Mouse (Mus musculus) cerebellum, adult (tissue): ENCODE measurements around the gene 1500015O10Rik.

Experiments used
- ATAC-seq: cut with Nextera tagmentation; 2 replicates; pipeline ENCODE4 v1.9.2; 2017; ENCODE audit warnings: mild to moderate bottlenecking, moderate library complexity, mixed read lengths; ENCODE audit not compliant: insufficient number of reproducible peaks, low FRiP score, low TSS enrichment

1500015O10Rik gene

GRCm38 (mm10) chr1:43770032-43770431, 39.6 kb downstream of the 1500015O10Rik start:
- no peak for ATAC-seq

GRCm38 (mm10) chr1:43772694-43773093, 42.3 kb downstream of the 1500015O10Rik start:
- ATAC-seq, result no peak

GRCm38 (mm10) chr1:43774126-43774525, 43.7 kb downstream of the 1500015O10Rik start:
- no peak for ATAC-seq

- no peak for ATAC-seq
Measured at GRCm38 (mm10) chr1:43776106-43776505, 45.7 kb downstream of the 1500015O10Rik start.

- ATAC-seq, result no peak
Measured at GRCm38 (mm10) chr1:43781195-43781594, 50.8 kb downstream of the 1500015O10Rik start.

GRCm38 (mm10) chr1:43781672-43782071, 51.3 kb downstream of the 1500015O10Rik start:
- ATAC-seq, result no peak

- no peak for ATAC-seq
Measured at GRCm38 (mm10) chr1:43782680-43783079, 52.3 kb downstream of the 1500015O10Rik start.

- no peak for ATAC-seq
Measured at GRCm38 (mm10) chr1:43783186-43783585, 52.8 kb downstream of the 1500015O10Rik start.

GRCm38 (mm10) chr1:43785316-43785715, 54.9 kb downstream of the 1500015O10Rik start:
- no peak for ATAC-seq

GRCm38 (mm10) chr1:43786711-43787110, 56.3 kb downstream of the 1500015O10Rik start:
- ATAC-seq, result no peak

GRCm38 (mm10) chr1:43789765-43790164, 59.4 kb downstream of the 1500015O10Rik start:
- ATAC-seq, result no peak
